Comparison of ENCODE assay signal across 24 mouse cellular contexts in genomic region chr15:80732266-80733030, GRCm38 (mm10). TPM values are rescaled to one million over a fixed set of nuclear protein-coding genes. Genes with fewer than 3 reads are reported as not detected.
DNase-seq lines count a peak whose midpoint lies in the region; ATAC-seq lines count a peak whose summit lies in the region.
"Had no signal": no experiment of that assay in that cellular context is flagged by ENCODE, and none has a peak within 500 bp of the region (broad histone marks: within the 10 kb centered on the region; RNA-seq: fewer than 3 reads in every experiment).

No protein-coding gene starts in this region.

- DNase-seq in cerebellum, postnatal 10 days: peak; percentile 35 to 55
- no peak for DNase-seq in cerebellum, adult 9-11 months
- DNase-seq in kidney, adult 9 months: no peak
- peak; percentile 72 for DNase-seq in midbrain, embryonic 11.5 days (ENCODE audit: low spot score, missing footprints)
- peak; percentile 42 to 51 for DNase-seq in kidney, postnatal 4 days
- no peak for DNase-seq in forebrain, embryonic 14.5 days (ENCODE audit: low spot score)
- DNase-seq: adrenal gland, adult 8-10 months; gastrocnemius, postnatal 25 days; heart, adult 2 months; heart, postnatal 36 days; liver; midbrain, embryonic 14.5 days; right cerebral cortex, postnatal 14 days; spleen, adult 18-20 months had no signal

- H3K27me3 ChIP-seq in kidney, embryonic 14.5 days (ENCODE audit: control insufficient read depth, insufficient read depth, low read length): no peaks in the 10 kb centered on the region
- no peaks in the 10 kb centered on the region for H3K27me3 ChIP-seq in midbrain, embryonic 11.5 days (ENCODE audit: control insufficient read depth, insufficient read depth, low read length)
- H3K27me3 ChIP-seq in midbrain, embryonic 15.5 days (replicated peaks): no peaks in the 10 kb centered on the region
- no peaks in the 10 kb centered on the region for H3K27me3 ChIP-seq in forebrain, embryonic 14.5 days (replicated peaks; ENCODE audit: control insufficient read depth, insufficient read depth, low read length)
- H3K27me3 ChIP-seq: embryonic facial prominence, embryonic 15.5 days; liver, embryonic 15.5 days; megakaryocyte, embryonic 14.5 days; neural tube, embryonic 12.5 days had no signal

- peaks cover 13% of the 10 kb centered on the region; the same call in 1 of the 2 replicates for H3K4me1 ChIP-seq in kidney, embryonic 14.5 days (ENCODE audit: control insufficient read depth, insufficient read depth, low read length)
- peaks cover 5% of the 10 kb centered on the region; the same call in 1 of the 2 replicates for H3K4me1 ChIP-seq in midbrain, embryonic 11.5 days (ENCODE audit: control insufficient read depth, insufficient read depth, low read length)
- no peaks in the 10 kb centered on the region for H3K4me1 ChIP-seq in midbrain, embryonic 15.5 days
- H3K4me1 ChIP-seq in forebrain, embryonic 14.5 days (ENCODE audit: control insufficient read depth, insufficient read depth, low read length): no peaks in the 10 kb centered on the region
- H3K4me1 ChIP-seq: embryonic facial prominence, embryonic 15.5 days; limb, embryonic 10.5 days; neural tube, embryonic 12.5 days had no signal

- H3K9ac ChIP-seq in kidney, embryonic 14.5 days (ENCODE audit: low read depth, low read length): no peak overlapping the region
- no peak overlapping the region; the same call in 1 of the 2 replicates for H3K9ac ChIP-seq in midbrain, embryonic 11.5 days (ENCODE audit: low read length)
- H3K9ac ChIP-seq in midbrain, embryonic 15.5 days: no peak overlapping the region
- H3K9ac ChIP-seq in forebrain, embryonic 14.5 days (ENCODE audit: low read length): no peak overlapping the region
- H3K9ac ChIP-seq: embryonic facial prominence, embryonic 15.5 days; hindbrain, embryonic 14.5 days; liver, embryonic 15.5 days; neural tube, embryonic 12.5 days had no signal

- no peaks in the 10 kb centered on the region for H3K36me3 ChIP-seq in kidney, embryonic 14.5 days (ENCODE audit: control insufficient read depth, insufficient read depth, low read length)
- H3K36me3 ChIP-seq in midbrain, embryonic 11.5 days (ENCODE audit: control insufficient read depth, insufficient read depth, low read length): no peaks in the 10 kb centered on the region
- no peaks in the 10 kb centered on the region for H3K36me3 ChIP-seq in midbrain, embryonic 15.5 days (replicated peaks)
- no peaks in the 10 kb centered on the region for H3K36me3 ChIP-seq in forebrain, embryonic 14.5 days (ENCODE audit: control insufficient read depth, insufficient read depth, low read length)
- H3K36me3 ChIP-seq: embryonic facial prominence, embryonic 15.5 days; limb, embryonic 10.5 days; liver, embryonic 15.5 days; neural tube, embryonic 12.5 days had no signal

- peak; percentile 24; the same call in 1 of the 2 replicates for ATAC-seq in kidney, embryonic 14.5 days (ENCODE audit: low FRiP score, low TSS enrichment)
- no peak for ATAC-seq in midbrain, embryonic 11.5 days (ENCODE audit: low FRiP score)
- no peak for ATAC-seq in midbrain, embryonic 15.5 days (replicated peaks)
- no peak for ATAC-seq in forebrain, embryonic 14.5 days
- ATAC-seq: forebrain, embryonic 16.5 days; inflammation-experienced regulatory T-cells, adult 6 months had no signal

- no peak overlapping the region for H3K4me2 ChIP-seq in kidney, embryonic 14.5 days (replicated peaks; ENCODE audit: low read depth, low read length)
- no peak overlapping the region for H3K4me2 ChIP-seq in midbrain, embryonic 11.5 days
- no peak overlapping the region for H3K4me2 ChIP-seq in midbrain, embryonic 15.5 days
- H3K4me2 ChIP-seq in forebrain, embryonic 14.5 days (ENCODE audit: low read length): no peak overlapping the region
- H3K4me2 ChIP-seq: embryonic facial prominence, embryonic 15.5 days; hindbrain, embryonic 14.5 days; liver, embryonic 15.5 days; neural tube, embryonic 12.5 days had no signal

- 18% methylated on average over 4 of the region's 4 CpGs for WGBS in kidney, embryonic 14.5 days
- WGBS in midbrain, embryonic 11.5 days: 65% methylated on average over 4 of the region's 4 CpGs
- WGBS in midbrain, embryonic 15.5 days: 51% methylated on average over 4 of the region's 4 CpGs
- WGBS in forebrain, embryonic 14.5 days: 42% methylated on average over 4 of the region's 4 CpGs

- H3K27ac ChIP-seq in kidney, embryonic 14.5 days (ENCODE audit: low read depth, low read length): no peak overlapping the region
- H3K27ac ChIP-seq in midbrain, embryonic 11.5 days (ENCODE audit: low read depth, low read length): no peak overlapping the region
- no peak overlapping the region for H3K27ac ChIP-seq in midbrain, embryonic 15.5 days
- no peak overlapping the region for H3K27ac ChIP-seq in forebrain, embryonic 14.5 days (ENCODE audit: low read depth, low read length)
- H3K27ac ChIP-seq: embryonic facial prominence, embryonic 15.5 days; heart, adult 2 months; hindbrain, embryonic 14.5 days; limb, embryonic 10.5 days; liver, embryonic 15.5 days; neural tube, embryonic 12.5 days had no signal

- H3K4me3 ChIP-seq in kidney, embryonic 14.5 days (ENCODE audit: low read length): no peak overlapping the region
- no peak overlapping the region for H3K4me3 ChIP-seq in midbrain, embryonic 11.5 days (ENCODE audit: low read depth, low read length)
- no peak overlapping the region for H3K4me3 ChIP-seq in midbrain, embryonic 15.5 days
- H3K4me3 ChIP-seq in forebrain, embryonic 14.5 days (ENCODE audit: low read depth, low read length): no peak overlapping the region
- H3K4me3 ChIP-seq: embryonic facial prominence, embryonic 15.5 days; heart, adult 2 months; limb, embryonic 10.5 days; liver, embryonic 15.5 days; megakaryocyte, embryonic 14.5 days; neural tube, embryonic 12.5 days had no signal

- no peaks in the 10 kb centered on the region for H3K9me3 ChIP-seq in kidney, embryonic 14.5 days (ENCODE audit: control insufficient read depth, low read length)
- H3K9me3 ChIP-seq in midbrain, embryonic 11.5 days (ENCODE audit: control insufficient read depth, low read length): no peaks in the 10 kb centered on the region
- no peaks in the 10 kb centered on the region for H3K9me3 ChIP-seq in midbrain, embryonic 15.5 days
- H3K9me3 ChIP-seq in forebrain, embryonic 14.5 days (replicated peaks; ENCODE audit: control insufficient read depth, low read length): no peaks in the 10 kb centered on the region
- H3K9me3 ChIP-seq: embryonic facial prominence, embryonic 15.5 days; limb, embryonic 10.5 days; liver, embryonic 15.5 days; megakaryocyte, embryonic 14.5 days; neural tube, embryonic 12.5 days had no signal

RNA-seq across cellular contexts. Expression of gene Tnrc6b, which starts 21.3 kb away (rescaled TPM):
- polyA plus RNA-seq in kidney, embryonic 14.5 days (2014; fragmentation: Nextera tagmentation; extraction: Ambion mirVana): 21.9 and 23.2 TPM in 2 replicates
- 14.7 and 17.0 TPM in 2 replicates for polyA plus RNA-seq in midbrain, embryonic 11.5 days (2014; fragmentation: Nextera tagmentation; extraction: Ambion mirVana)
- polyA plus RNA-seq in midbrain, embryonic 15.5 days (2015; fragmentation: Nextera tagmentation; extraction: Ambion mirVana): 39.3 and 47.2 TPM in 2 replicates
- 10.0 and 15.0 TPM in 2 replicates for polyA plus RNA-seq in forebrain, embryonic 14.5 days (2014; fragmentation: Nextera tagmentation; extraction: Ambion mirVana)

Comparison
In these comparisons a context has a peak if more than half of its experiments do, and no peak if none do; other contexts are left out.
1. DNase-seq: peak in cerebellum, postnatal 10 days (2 of 2), midbrain, embryonic 11.5 days (single experiment) and kidney, postnatal 4 days (2 of 2); none in cerebellum, adult 9-11 months (single experiment), kidney, adult 9 months (single experiment) and forebrain, embryonic 14.5 days (single experiment).